Mouse (Mus musculus) MEL (cell line): ENCODE data around the gene Nme3.

Experiments
- CHD2 ChIP-seq: IDR thresholded peaks from 2 replicates; pipeline ENCODE4 v1.6.1; 2011; ENCODE audit warnings: low read length, improper control_type of control experiment
- CTCF ChIP-seq, 3 experiments: IDR thresholded peaks in 2 of 3; conservative IDR thresholded peaks in 1 of 3; 2 replicates each; pipeline ENCODE4 v1.5.1; 2011 to 2012; ENCODE audit warnings: low read length in 3 of 3, low read depth in 2 of 3, mild to moderate bottlenecking in 2 of 3, improper control_type of control experiment in 1 of 3, inconsistent platforms in 1 of 3, mixed read lengths in 1 of 3, moderate library complexity in 1 of 3; ENCODE audit not compliant: control insufficient read depth in 1 of 3, insufficient read depth in 1 of 3, poor library complexity in 1 of 3, severe bottlenecking in 1 of 3
- ETS1 ChIP-seq: IDR thresholded peaks from 2 replicates; pipeline ENCODE4 v1.6.1; 2012; ENCODE audit warnings: low read depth, mild to moderate bottlenecking, inconsistent platforms, low read length, improper control_type of control experiment, moderate library complexity
- GABPA ChIP-seq: IDR thresholded peaks from 2 replicates; pipeline ENCODE4 v1.6.1; 2012; ENCODE audit warnings: low read depth, mild to moderate bottlenecking, inconsistent platforms, low read length, improper control_type of control experiment, moderate library complexity
- GATA1 ChIP-seq: IDR thresholded peaks from 2 replicates; pipeline ENCODE4 v1.6.1; 2011; ENCODE audit warnings: low read depth, low read length, improper control_type of control experiment
- HCFC1 ChIP-seq: IDR thresholded peaks from 2 replicates; pipeline ENCODE4 v1.6.1; 2012; ENCODE audit warnings: low read depth, mild to moderate bottlenecking, inconsistent platforms, low read length, improper control_type of control experiment, moderate library complexity
- MAX ChIP-seq: IDR thresholded peaks from 2 replicates; pipeline ENCODE4 v1.6.1; 2011; ENCODE audit warnings: low read length, improper control_type of control experiment
- POLR2A ChIP-seq, 2 experiments: IDR thresholded peaks; 2 replicates each; pipeline ENCODE4 v1.6.1; 2011 to 2012; ENCODE audit warnings: low read length in 2 of 2, mild to moderate bottlenecking in 2 of 2, control low read depth in 1 of 2, improper control_type of control experiment in 1 of 2, low read depth in 1 of 2, moderate library complexity in 1 of 2; ENCODE audit not compliant: control insufficient read depth in 1 of 2, insufficient read depth in 1 of 2, poor library complexity in 1 of 2
- POLR2AphosphoS5 ChIP-seq: IDR thresholded peaks from 2 replicates; pipeline ENCODE4 v1.6.1; 2012; ENCODE audit warnings: low read depth, borderline replicate concordance, mild to moderate bottlenecking, inconsistent platforms, low read length, moderate library complexity, mixed read lengths
- RAD21 ChIP-seq: IDR thresholded peaks from 2 replicates; pipeline ENCODE4 v1.6.1; 2011; ENCODE audit warnings: mild to moderate bottlenecking, low read depth, low read length, improper control_type of control experiment
- SIN3A ChIP-seq: IDR thresholded peaks from 2 replicates; pipeline ENCODE4 v1.6.1; 2012; ENCODE audit warnings: low read length, improper control_type of control experiment, inconsistent platforms
- USF1 ChIP-seq: IDR thresholded peaks from 2 replicates; pipeline ENCODE4 v1.6.1; 2014; ENCODE audit warnings: low read depth, mild to moderate bottlenecking, inconsistent platforms, low read length, improper control_type of control experiment, moderate library complexity

DNA sequence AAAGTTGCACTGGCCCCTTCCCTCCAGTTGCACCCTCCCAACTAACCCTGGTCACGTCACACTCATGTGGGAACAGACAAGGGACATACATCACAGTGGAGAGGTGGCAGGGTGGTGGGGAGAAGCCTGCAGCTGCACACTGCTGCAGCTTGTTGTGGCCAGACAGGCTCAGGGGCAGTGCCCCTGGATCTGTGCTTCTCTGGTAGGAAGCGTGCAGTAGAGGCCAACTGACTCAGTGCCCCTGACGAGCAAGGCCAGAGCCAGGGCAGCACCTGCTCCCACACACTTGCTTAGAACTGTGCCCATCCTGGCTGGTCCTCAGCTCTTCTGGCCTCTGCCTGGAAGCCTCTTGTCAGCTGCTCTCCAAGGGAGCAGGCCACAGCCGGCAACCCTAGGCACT is 1.3 kb downstream of the Nme3 start:
- no peak for TF ChIP-seq POLR2A (IDR thresholded peaks at IDR 0.05; ENCODE audit: control insufficient read depth in 1 of 2, insufficient read depth in 1 of 2, low read depth in 1 of 2, low read length in 2 of 2, poor library complexity in 1 of 2)
- TF ChIP-seq CTCF (IDR thresholded peaks at IDR 0.05 in 2 of 3, conservative IDR thresholded peaks at IDR 0.05 in 1 of 3; ENCODE audit: control insufficient read depth in 1 of 3, insufficient read depth in 1 of 3, low read depth in 2 of 3, low read length in 3 of 3, poor library complexity in 1 of 3, severe bottlenecking in 1 of 3), result no peak
- TF ChIP-seq RAD21, result no peak
- no peak for TF ChIP-seq MAX
- no peak for TF ChIP-seq SIN3A
- TF ChIP-seq USF1, result no peak
- TF ChIP-seq GABPA, result no peak
- TF ChIP-seq ETS1, result no peak
- no peak for TF ChIP-seq CHD2
- TF ChIP-seq POLR2AphosphoS5, result no peak
- TF ChIP-seq GATA1, result no peak
- no peak for TF ChIP-seq HCFC1
